Mouse (Mus musculus) heart, postnatal 36 days (tissue): ENCODE results near the gene Sh2d6. TPM values are rescaled to one million over a fixed set of nuclear protein-coding genes. Genes with fewer than 3 reads are reported as not detected.
"Not testable (repeated sequence)": the region's sequence is repeated elsewhere in the genome, so short reads cannot be mapped to it uniquely, and the experiment has no call there.

ENCODE experiments used
- DNase-seq, 2 experiments: peaks; one replicate each; pipeline ENCODE4 v3.0.0; 2021 to 2022
- intact Hi-C: fragments of 180-260 bp; cut with DNase I; formaldehyde crosslinking; loops from one replicate; pipeline ENCODE4 v1.15.1; 2025
- total RNA-seq, 2 experiments: library from RNA; stranded (reverse); gene quantifications; 2 replicates each; pipeline ENCODE4 v1.2.3; 2021

Gene Sh2d6
- total RNA-seq, 2 experiments from 2014 or later: 0.33 to 0.35 TPM

- intact Hi-C loops: no loop called here
- DNase-seq: no peak
These were observed 12.9 kb downstream of the Sh2d6 start for GRCm38 (mm10) chr6:72508596-72508995.

GRCm38 (mm10) chr6:72506104-72506503, 15.4 kb downstream of the Sh2d6 start:
- intact Hi-C loops: no loop called here

GRCm38 (mm10) chr6:72503939-72504338, 17.6 kb downstream of the Sh2d6 start:
- DNase-seq: peak in 1 of 2 experiments; percentile 53
- intact Hi-C loops: no loop called here

More at GRCm38 (mm10) chr6:72506104-72506503, 15.4 kb downstream of the Sh2d6 start:
- no peak for DNase-seq

GRCm38 (mm10) chr6:72503309-72503708, 18.2 kb downstream of the Sh2d6 start:
- DNase-seq: no peak
- intact Hi-C loops: no loop called here

- no peak for DNase-seq
- intact Hi-C loops: no loop called here
These were observed 22.6 kb downstream of the Sh2d6 start for GRCm38 (mm10) chr6:72498950-72499349.

- intact Hi-C loops: loop anchor here (5.0 kb wide), 1 partner anchor 34 kb away; no protein-coding TSS in a partner anchor
- DNase-seq: peak in 1 of 2 experiments; percentile 46
These were observed 28.6 kb downstream of the Sh2d6 start for GRCm38 (mm10) chr6:72492892-72493291.

- intact Hi-C loops: loop anchor here (5.0 kb wide), 1 partner anchor 36 kb away; no protein-coding TSS in a partner anchor
- no peak for DNase-seq
These were observed 30.4 kb downstream of the Sh2d6 start for GRCm38 (mm10) chr6:72491151-72491550.

GRCm38 (mm10) chr6:72489534-72489933, 32.0 kb downstream of the Sh2d6 start:
- intact Hi-C loops: no loop called here
- DNase-seq: no peak

GRCm38 (mm10) chr6:72488850-72489249, 32.7 kb downstream of the Sh2d6 start:
- intact Hi-C loops: no loop called here
- DNase-seq: peak; percentile 39 to 59

GRCm38 (mm10) chr6:72487282-72487681, 34.2 kb downstream of the Sh2d6 start:
- intact Hi-C loops: no loop called here
- DNase-seq: no peak

GRCm38 (mm10) chr6:72486307-72486706, 35.2 kb downstream of the Sh2d6 start:
- intact Hi-C loops: no loop called here
- no peak for DNase-seq

- DNase-seq: no peak
- intact Hi-C loops: no loop called here
These were observed 36.6 kb downstream of the Sh2d6 start for GRCm38 (mm10) chr6:72484887-72485286.

GRCm38 (mm10) chr6:72482156-72482555, 39.4 kb downstream of the Sh2d6 start:
- intact Hi-C loops: no loop called here
- DNase-seq: no peak

- no peak for DNase-seq
- intact Hi-C loops: no loop called here
These were observed 41.1 kb downstream of the Sh2d6 start for GRCm38 (mm10) chr6:72480422-72480702.

- no peak for DNase-seq
- intact Hi-C loops: no loop called here
These were observed 41.7 kb downstream of the Sh2d6 start for GRCm38 (mm10) chr6:72479645-72480421.

- DNase-seq, intact Hi-C loops: not testable (repeated sequence)
These were observed 42.8 kb downstream of the Sh2d6 start for GRCm38 (mm10) chr6:72478691-72479090.

GRCm38 (mm10) chr6:72477621-72478020, 43.9 kb downstream of the Sh2d6 start:
- intact Hi-C loops: no loop called here
- DNase-seq: no peak

- DNase-seq: no peak
- intact Hi-C loops: no loop called here
These were observed 44.7 kb downstream of the Sh2d6 start for GRCm38 (mm10) chr6:72476836-72477235.

GRCm38 (mm10) chr6:72475221-72475985, 46.1 kb downstream of the Sh2d6 start:
- intact Hi-C loops: no loop called here
- DNase-seq: no peak

GRCm38 (mm10) chr6:72473264-72474041, 48.1 kb downstream of the Sh2d6 start:
- intact Hi-C loops: no loop called here
- DNase-seq: peak; percentile 47 to 52

- no peak for DNase-seq
- intact Hi-C loops: no loop called here
These were observed 55.3 kb downstream of the Sh2d6 start for GRCm38 (mm10) chr6:72466171-72466570.
